Mouse (Mus musculus): ENCODE data around the gene Gm13030. TPM values are rescaled to one million over a fixed set of nuclear protein-coding genes. Genes with fewer than 3 reads are reported as not detected.

Gm13030 gene
- not detected for polyA plus RNA-seq (2014; fragmentation: Illumina TruSeq; extraction: RNeasy Lipid Tissue Mini Kit (QIAGEN cat#74804); ENCODE audit: low read depth, low replicate concordance)

DNA sequence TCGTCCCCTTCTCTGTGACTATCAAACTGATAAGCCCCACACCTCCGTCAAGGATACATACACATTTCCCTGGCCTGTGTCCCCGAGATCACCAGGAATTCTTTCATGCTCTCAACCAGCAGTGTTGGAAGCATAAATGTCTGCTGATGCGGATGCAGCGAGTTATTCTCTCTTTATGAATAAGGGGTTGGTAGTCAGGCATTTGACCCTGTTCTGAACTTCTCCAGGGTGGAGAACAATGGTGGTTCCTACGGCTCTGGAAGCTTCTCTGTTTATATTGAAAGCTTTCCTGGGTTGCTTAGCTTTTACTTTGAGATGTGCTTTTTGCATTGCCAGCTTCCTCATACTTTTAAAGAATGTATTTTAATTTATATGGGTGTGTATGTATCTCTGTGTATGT, at the start of gene Gm13030:
Gm13030 (minus strand) TSS at position 101 of the 400 bp plus-strand sequence.

DNA sequence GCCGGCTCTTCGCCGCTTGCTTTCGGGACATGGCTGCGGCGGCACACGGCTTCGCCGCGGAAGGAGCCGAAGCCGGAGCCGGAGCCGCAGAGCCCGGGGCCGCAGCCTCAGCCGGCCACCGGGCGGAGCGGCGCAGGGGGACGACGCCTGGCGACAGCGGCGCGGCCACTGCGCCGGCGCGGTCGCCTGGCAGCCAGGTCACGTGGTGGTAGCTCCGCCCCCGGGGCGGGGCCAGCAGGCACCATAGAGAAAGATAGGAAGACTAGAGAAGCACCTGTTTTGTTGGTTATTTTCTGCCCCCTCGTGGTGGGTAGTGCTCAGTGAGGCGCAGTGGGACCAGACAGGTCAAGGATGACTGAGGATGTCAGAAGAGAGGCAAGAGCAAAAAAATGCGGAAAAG, 40.0 kb upstream of the Gm13030 start, which contains the start of gene Otud3:
Otud3 (minus strand) TSS at position 149 of the 400 bp plus-strand sequence.

DNA sequence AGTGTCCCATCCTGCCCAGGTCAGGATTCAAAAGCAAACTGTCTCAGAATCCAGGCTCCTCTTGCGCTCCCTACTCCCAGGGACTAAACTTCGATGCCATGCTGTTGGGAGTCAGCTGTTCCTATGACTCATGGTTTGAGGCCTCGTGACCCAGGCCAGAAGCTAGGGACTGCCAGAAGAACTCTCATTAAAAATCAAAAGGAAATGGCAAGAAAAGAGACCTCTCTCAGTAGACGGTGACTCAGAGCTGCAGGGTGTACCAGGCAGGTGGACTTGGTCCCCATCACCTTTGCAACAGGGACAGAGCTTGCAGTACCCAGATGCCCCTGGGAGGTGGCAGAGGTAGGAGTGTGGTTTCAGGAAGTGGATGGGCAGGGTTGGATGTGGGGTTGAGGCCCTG, 4.0 kb upstream of the Gm13030 start, which contains the start of gene Pla2g2e:
Pla2g2e (plus strand) TSS at position 212 of the 400 bp plus-strand sequence.

DNA sequence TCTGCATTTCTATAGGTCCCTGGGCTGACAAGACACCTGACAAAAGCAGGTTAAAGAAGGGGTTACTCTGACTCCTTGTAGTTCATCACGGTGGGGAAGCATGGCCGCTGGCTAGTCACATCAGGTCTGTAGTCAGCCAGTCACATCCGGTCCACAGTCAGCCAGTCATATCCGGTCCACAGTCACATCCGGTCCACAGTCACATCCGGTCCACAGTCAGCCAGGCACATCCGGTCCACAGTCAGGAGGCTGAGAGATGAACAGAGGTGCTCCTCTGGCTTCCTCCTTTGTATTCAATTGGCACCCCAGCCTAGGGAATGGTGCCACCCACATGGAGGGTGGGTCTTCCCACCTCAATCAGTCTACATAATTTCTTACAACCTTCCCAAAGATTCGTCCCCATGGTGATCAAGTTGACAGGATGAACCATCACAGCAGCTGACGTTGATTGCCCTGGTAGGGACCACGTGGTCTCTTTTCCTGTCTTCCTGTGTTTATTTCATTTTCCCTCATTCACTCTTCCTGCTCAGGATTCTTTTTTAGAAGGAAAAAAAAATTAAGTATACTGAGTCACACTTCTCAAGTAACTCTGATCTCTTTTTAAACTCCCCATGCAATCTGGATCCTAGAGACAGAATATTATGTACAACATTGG, 10.3 kb downstream of the Gm13030 start, which contains the start of gene Pla2g5:
Pla2g5 (minus strand) TSS at position 139 of the 655 bp plus-strand sequence.

Other genes starting within 250 kb of the Gm13030 start
- 4.6 TPM for gene Vwa5b1, start 238.1 kb downstream of the Gm13030 start, polyA plus RNA-seq (2014; fragmentation: Illumina TruSeq; extraction: RNeasy Lipid Tissue Mini Kit (QIAGEN cat#74804); ENCODE audit: low read depth, low replicate concordance)
- gene Pla2g2c, start 149.2 kb downstream of the Gm13030 start, polyA plus RNA-seq (2014; fragmentation: Illumina TruSeq; extraction: RNeasy Lipid Tissue Mini Kit (QIAGEN cat#74804); ENCODE audit: low read depth, low replicate concordance), result 13.5 TPM
- gene Ubxn10, start 136.8 kb downstream of the Gm13030 start, polyA plus RNA-seq (2014; fragmentation: Illumina TruSeq; extraction: RNeasy Lipid Tissue Mini Kit (QIAGEN cat#74804); ENCODE audit: low read depth, low replicate concordance), result 74.1 TPM
- not detected for gene Pla2g2f, start 116.3 kb downstream of the Gm13030 start, polyA plus RNA-seq (2014; fragmentation: Illumina TruSeq; extraction: RNeasy Lipid Tissue Mini Kit (QIAGEN cat#74804); ENCODE audit: low read depth, low replicate concordance)
- 0.31 TPM for gene Pla2g2d, start 98.2 kb downstream of the Gm13030 start, polyA plus RNA-seq (2014; fragmentation: Illumina TruSeq; extraction: RNeasy Lipid Tissue Mini Kit (QIAGEN cat#74804); ENCODE audit: low read depth, low replicate concordance)
- gene Pla2g5, start 10.5 kb downstream of the Gm13030 start, polyA plus RNA-seq (2014; fragmentation: Illumina TruSeq; extraction: RNeasy Lipid Tissue Mini Kit (QIAGEN cat#74804); ENCODE audit: low read depth, low replicate concordance), result 12.3 TPM
- not detected for gene Pla2g2e, start 4.0 kb upstream of the Gm13030 start, polyA plus RNA-seq (2014; fragmentation: Illumina TruSeq; extraction: RNeasy Lipid Tissue Mini Kit (QIAGEN cat#74804); ENCODE audit: low read depth, low replicate concordance)
- 19.9 TPM for gene Otud3, start 40.0 kb upstream of the Gm13030 start, polyA plus RNA-seq (2014; fragmentation: Illumina TruSeq; extraction: RNeasy Lipid Tissue Mini Kit (QIAGEN cat#74804); ENCODE audit: low read depth, low replicate concordance)
- not detected for gene Rnf186, start 93.1 kb upstream of the Gm13030 start, polyA plus RNA-seq (2014; fragmentation: Illumina TruSeq; extraction: RNeasy Lipid Tissue Mini Kit (QIAGEN cat#74804); ENCODE audit: low read depth, low replicate concordance)
- 0.85 TPM for gene Tmco4, start 98.9 kb upstream of the Gm13030 start, polyA plus RNA-seq (2014; fragmentation: Illumina TruSeq; extraction: RNeasy Lipid Tissue Mini Kit (QIAGEN cat#74804); ENCODE audit: low read depth, low replicate concordance)
- not detected for gene Htr6, start 201.6 kb upstream of the Gm13030 start, polyA plus RNA-seq (2014; fragmentation: Illumina TruSeq; extraction: RNeasy Lipid Tissue Mini Kit (QIAGEN cat#74804); ENCODE audit: low read depth, low replicate concordance)
- 0.48 TPM for gene Nbl1, start 219.0 kb upstream of the Gm13030 start, polyA plus RNA-seq (2014; fragmentation: Illumina TruSeq; extraction: RNeasy Lipid Tissue Mini Kit (QIAGEN cat#74804); ENCODE audit: low read depth, low replicate concordance)